Mouse (Mus musculus): ENCODE measurements at regions not wholly inside any gene's neighbourhood (a gene's known extent, or its start where the extent isn't known, plus 50 kb on each side); places are given as distances from the start of the nearest gene placed in this dataset.

GRCm38 (mm10) chr2:178710001-178710400, 279.7 kb downstream of the Cdh26 start:
- TF ChIP-seq CTCF (IDR thresholded peaks at IDR 0.05; ENCODE audit: control insufficient read depth, insufficient read depth, insufficient replicate concordance, low read depth, low read length), result no peak
- TF ChIP-seq POLR2A (IDR thresholded peaks at IDR 0.05; ENCODE audit: control insufficient read depth, low read depth, low read length), result no peak
